Mouse (Mus musculus): ENCODE measurements around the gene Fgf2. TPM values are rescaled to one million over a fixed set of nuclear protein-coding genes. Genes with fewer than 3 reads are reported as not detected.
A peak's percentile ranks its signal among the peaks of the same experiment; 100 is the strongest.

Gene Fgf2
- total and polyA plus RNA-seq, 3 experiments: 0.15 to 0.53 TPM; not detected in 1

DNA sequence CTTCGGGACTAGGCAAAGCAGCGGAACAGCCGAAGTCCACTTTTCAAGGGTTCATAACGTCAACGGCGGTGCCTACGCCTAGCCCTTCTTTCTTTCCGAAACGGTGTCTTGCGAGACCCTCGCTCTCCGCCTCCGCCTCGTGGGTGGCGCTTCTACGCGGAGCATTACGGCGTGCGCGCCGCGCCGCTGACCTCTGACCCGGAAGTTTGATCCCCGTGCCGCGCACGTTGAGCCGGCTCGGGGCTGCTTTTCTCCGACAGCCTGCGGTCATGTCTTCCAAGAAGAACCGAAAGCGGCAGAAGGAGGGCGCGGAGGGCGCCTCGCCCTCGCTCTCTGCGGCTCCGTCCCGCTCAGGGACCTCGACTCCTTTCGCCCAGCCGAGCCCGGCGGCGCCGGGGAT lies 71.9 kb downstream of the Fgf2 start, which contains the start of gene Nudt6 (continued):
- TF ChIP-seq ETS1 (IDR thresholded peaks at IDR 0.05; ENCODE audit: low read depth, low read length) (0 out of 2 replicates have a peak, but pooled peaks have one; percentile 11), MXI1 (IDR thresholded peaks at IDR 0.05; ENCODE audit: low read depth, low read length) (peak; percentile 100), RCOR1 (IDR thresholded peaks at IDR 0.05; ENCODE audit: low read depth, low read length) (no peak), ZC3H11A (IDR thresholded peaks at IDR 0.05; ENCODE audit: low read depth, low read length) (no peak), MAZ (IDR thresholded peaks at IDR 0.05; ENCODE audit: low read depth, low read length) (peak; percentile 68; the same call in 1 of the 2 replicates), CHD2 (IDR thresholded peaks at IDR 0.05; ENCODE audit: low read length) (peak; percentile 67), TAL1 (IDR thresholded peaks at IDR 0.05; ENCODE audit: low read length) (no peak), UBTF (IDR thresholded peaks at IDR 0.05; ENCODE audit: borderline replicate concordance, insufficient read depth, low read depth, low read length) (no peak), NELFE (IDR thresholded peaks at IDR 0.05; ENCODE audit: low read depth, low read length) (peak; percentile 89), KAT2A (conservative IDR thresholded peaks at IDR 0.05; ENCODE audit: low read depth, low read length) (peak; percentile 82), GATA1 (IDR thresholded peaks at IDR 0.05; ENCODE audit: low read depth, low read length) (no peak)

- peaks cover 2 to 6% of the 10 kb centered on the region in 2 experiments; a peak in 1 of 4 replicates for H3K4me1 ChIP-seq (ENCODE audit: control insufficient read depth in 1 of 2, insufficient read depth in 2 of 2, low read length in 2 of 2)
- no peaks in the 10 kb centered on the region for H3K9me3 ChIP-seq (replicated peaks; ENCODE audit: insufficient read depth, low read length)
- peak; percentile 63 for DNase-seq (ENCODE audit: low read depth, low spot score)
- H3K27me3 ChIP-seq (ENCODE audit: control insufficient read depth in 1 of 2, insufficient read depth in 2 of 2, low read length in 2 of 2): no peaks in the 10 kb centered on the region
- peaks cover 12% of the 10 kb centered on the region in 2 experiments; a peak in 3 of 4 replicates for H3K36me3 ChIP-seq (ENCODE audit: control insufficient read depth in 1 of 2, insufficient read depth in 2 of 2, low read length in 2 of 2)
- TF ChIP-seq USF1 (IDR thresholded peaks at IDR 0.05; ENCODE audit: low read depth, low read length) (peak; percentile 73), USF2 (IDR thresholded peaks at IDR 0.05; ENCODE audit: borderline replicate concordance in 1 of 2, insufficient read depth in 1 of 2, low read depth in 1 of 2, low read length in 2 of 2) (0 out of 4 replicates have a peak, but pooled peaks of 1 of the 2 experiments have one; percentile 22), MYC (IDR thresholded peaks at IDR 0.05; ENCODE audit: low read depth, low read length) (0 out of 2 replicates have a peak, but pooled peaks have one; percentile 34), SMC3 (IDR thresholded peaks at IDR 0.05; ENCODE audit: low read depth, low read length) (no peak), BHLHE40 (IDR thresholded peaks at IDR 0.05; ENCODE audit: borderline replicate concordance, low read depth, low read length) (0 out of 2 replicates have a peak, but pooled peaks have one; percentile 39), MYB (IDR thresholded peaks at IDR 0.05; ENCODE audit: low read depth, low read length) (no peak)
- peaks cover 37% of the 10 kb centered on the region for H3K79me2 ChIP-seq (ENCODE audit: control insufficient read depth, insufficient read depth, low read length, poor library complexity)
- peak overlapping the region; percentile 88 for H3K27ac ChIP-seq (ENCODE audit: control insufficient read depth, low read depth, low read length)
- H3K9ac ChIP-seq (ENCODE audit: control insufficient read depth, low read depth, low read length, poor library complexity, severe bottlenecking): peak overlapping the region; percentile 94
- peak overlapping the region; percentile 91 to 95 for H3K4me3 ChIP-seq (ENCODE audit: control insufficient read depth in 1 of 2, insufficient read depth in 1 of 2, low read depth in 2 of 2, low read length in 2 of 2)
Measured at GRCm38 (mm10) chr3:37420641-37421040, 72.5 kb downstream of the Fgf2 start.

- Histone ChIP-seq H3K27ac (ENCODE audit: control insufficient read depth, low read depth, low read length) (peak overlapping the region; percentile 88), H3K9ac (ENCODE audit: control insufficient read depth, low read depth, low read length, poor library complexity, severe bottlenecking) (peak overlapping the region; percentile 94), H3K4me3 (ENCODE audit: control insufficient read depth in 1 of 2, insufficient read depth in 1 of 2, low read depth in 2 of 2, low read length in 2 of 2) (peak overlapping the region; percentile 91 to 95), H3K4me1 (ENCODE audit: control insufficient read depth in 1 of 2, insufficient read depth in 2 of 2, low read length in 2 of 2) (peaks cover 2 to 6% of the 10 kb centered on the region in 2 experiments; a peak in 1 of 4 replicates), H3K36me3 (ENCODE audit: control insufficient read depth in 1 of 2, insufficient read depth in 2 of 2, low read length in 2 of 2) (peaks cover 12 to 13% of the 10 kb centered on the region in 2 experiments), H3K9me3 (replicated peaks; ENCODE audit: insufficient read depth, low read length) (no peaks in the 10 kb centered on the region), H3K79me2 (ENCODE audit: control insufficient read depth, insufficient read depth, low read length, poor library complexity) (peaks cover 40% of the 10 kb centered on the region), H3K27me3 (ENCODE audit: control insufficient read depth in 1 of 2, insufficient read depth in 2 of 2, low read length in 2 of 2) (no peaks in the 10 kb centered on the region)
- DNase-seq (ENCODE audit: low read depth, low spot score): peak; percentile 55
- TF ChIP-seq MAZ (IDR thresholded peaks at IDR 0.05; ENCODE audit: low read depth, low read length) (no peak), CHD1 (IDR thresholded peaks at IDR 0.05; ENCODE audit: low read depth, low read length) (no peak), TBP (IDR thresholded peaks at IDR 0.05; ENCODE audit: low read depth, low read length) (no peak), MYC (IDR thresholded peaks at IDR 0.05; ENCODE audit: low read depth, low read length) (no peak), MAFK (IDR thresholded peaks at IDR 0.05; ENCODE audit: borderline replicate concordance, low read depth, low read length) (no peak), SMC3 (IDR thresholded peaks at IDR 0.05; ENCODE audit: low read depth, low read length) (no peak), NRF1 (IDR thresholded peaks at IDR 0.05; ENCODE audit: insufficient read depth, low read depth, low read length, poor library complexity, severe bottlenecking) (no peak), ELF1 (IDR thresholded peaks at IDR 0.05; ENCODE audit: low read depth, low read length) (no peak), MEF2A (IDR thresholded peaks at IDR 0.05; ENCODE audit: extremely low read depth, insufficient replicate concordance, low read depth, low read length, poor library complexity, severe bottlenecking) (no peak), USF1 (IDR thresholded peaks at IDR 0.05; ENCODE audit: low read depth, low read length) (no peak), ZKSCAN1 (IDR thresholded peaks at IDR 0.05; ENCODE audit: low read depth, low read length) (no peak), HCFC1 (IDR thresholded peaks at IDR 0.05; ENCODE audit: low read depth, low read length) (no peak), MYB (IDR thresholded peaks at IDR 0.05; ENCODE audit: low read depth, low read length) (no peak), ETS1 (IDR thresholded peaks at IDR 0.05; ENCODE audit: low read depth, low read length) (no peak), RCOR1 (IDR thresholded peaks at IDR 0.05; ENCODE audit: low read depth, low read length) (no peak), POLR2A (IDR thresholded peaks at IDR 0.05; ENCODE audit: control insufficient read depth in 1 of 2, insufficient read depth in 1 of 2, low read depth in 1 of 2, low read length in 2 of 2, poor library complexity in 1 of 2) (no peak), KAT2A (conservative IDR thresholded peaks at IDR 0.05; ENCODE audit: low read depth, low read length) (no peak), POLR2AphosphoS2 (IDR thresholded peaks at IDR 0.05; ENCODE audit: low read length) (no peak)
Measured at GRCm38 (mm10) chr3:37421179-37421578, 73.0 kb downstream of the Fgf2 start.

Measured in MEL (cell line).